Mouse (Mus musculus) CD4-positive, CD25-positive, alpha-beta regulatory T cell (primary cell): ENCODE results near the gene Sprr3. TPM values are rescaled to one million over a fixed set of nuclear protein-coding genes. Genes with fewer than 3 reads are reported as not detected.

Experiments used
- polyA plus RNA-seq: library from polyadenylated mRNA; unstranded; fragments of 100-300 nt; shearing (Covaris generic); gene quantifications from one replicate; pipeline ENCODE4 v1.2.1, GENCODE M21; 2017

Gene Sprr3
- polyA plus RNA-seq = not detected

DNA sequence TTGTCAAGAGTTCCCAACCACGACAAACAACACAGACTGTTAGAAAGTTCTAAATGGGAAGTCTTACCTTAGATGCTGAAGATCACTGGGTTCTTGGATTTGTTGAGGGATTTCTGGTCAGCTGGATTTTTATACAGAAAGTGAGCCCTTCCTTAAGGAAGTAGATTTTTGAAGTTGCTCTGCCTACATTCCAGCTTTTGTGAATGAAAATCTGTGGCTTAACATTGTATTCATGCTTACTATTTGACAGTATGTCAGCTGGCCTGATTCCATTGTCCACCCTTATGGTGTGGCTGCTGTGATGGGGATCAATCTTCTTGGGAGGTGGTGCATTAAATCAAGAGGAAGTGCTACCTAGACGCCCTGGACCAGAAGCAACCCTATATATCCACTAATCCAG lies at the start of gene Sprr3:
Gene Sprr3, minus strand, starts transcription at position 101 of the 400 bp plus-strand sequence.

DNA sequence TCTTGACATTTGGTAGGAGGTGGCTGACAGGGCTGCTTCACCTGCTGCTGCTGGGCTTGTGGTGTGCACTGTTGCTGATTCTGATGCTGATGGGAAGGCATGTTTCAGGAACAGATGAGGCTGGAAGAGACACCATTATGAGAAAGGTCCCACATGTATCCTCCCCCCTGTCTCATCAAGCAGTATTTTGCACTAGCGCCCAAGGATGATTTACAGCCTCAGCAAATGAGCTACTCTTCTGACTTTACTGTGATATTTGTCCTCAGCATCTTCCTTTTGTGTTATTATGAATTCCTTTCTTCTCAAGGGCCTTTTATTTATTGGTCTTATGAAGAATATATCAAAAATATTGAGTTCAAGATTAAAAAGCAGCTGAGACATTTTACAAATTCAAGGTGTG lies 41.9 kb upstream of the Sprr3 start, which contains the start of gene Sprr4:
Gene Sprr4, minus strand, starts transcription at position 101 of the 400 bp plus-strand sequence.

DNA sequence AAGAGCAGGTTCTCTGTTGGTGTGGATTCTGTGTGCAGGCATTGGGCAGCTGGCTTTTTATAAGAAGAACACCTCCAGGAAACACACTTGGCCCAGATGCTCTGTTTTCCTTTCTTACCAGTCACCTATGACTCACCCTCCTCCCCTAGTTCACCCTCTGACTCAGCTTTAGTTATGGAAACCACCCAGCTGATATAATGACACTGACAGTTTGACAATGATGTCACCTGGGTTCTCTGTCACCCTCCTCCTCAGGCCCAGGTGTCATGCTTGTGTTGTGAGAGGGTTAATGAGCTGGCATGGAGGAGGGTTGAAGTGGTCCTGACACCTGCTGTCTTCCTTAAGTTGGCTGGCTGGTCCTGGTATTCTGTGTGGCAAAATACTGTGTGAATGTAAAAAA lies 27.3 kb upstream of the Sprr3 start, which contains the start of gene Sprr1a:
Gene Sprr1a, minus strand, starts transcription at position 33 of the 400 bp plus-strand sequence.

DNA sequence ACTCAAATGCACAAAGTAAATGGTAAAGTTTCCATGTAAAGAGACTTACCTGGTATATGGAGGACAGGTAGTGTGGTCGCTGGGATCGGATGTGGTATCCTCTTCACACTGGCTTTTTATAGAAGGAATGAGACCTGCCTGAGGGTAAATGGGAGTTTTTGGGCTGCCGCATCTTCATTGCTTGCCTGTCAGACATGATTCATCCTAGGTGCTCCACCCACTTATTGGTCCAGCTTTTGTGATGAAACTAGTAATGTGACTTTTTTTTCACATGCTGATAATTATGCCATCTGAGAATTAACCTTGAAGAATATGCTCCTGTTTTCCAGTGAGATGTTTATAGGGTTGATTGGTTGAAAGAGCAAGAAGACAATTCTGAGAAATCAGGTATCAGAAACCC lies 19.8 kb downstream of the Sprr3 start, which contains the start of gene Sprr1b:
Gene Sprr1b, minus strand, starts transcription at position 101 of the 400 bp plus-strand sequence.

GRCm38 (mm10) chr3:92432282-92432681 lies 26.2 kb downstream of the Sprr3 start, which contains the start of gene Sprr2k:
Gene Sprr2k, plus strand, starts transcription at chr3:92432582.

DNA sequence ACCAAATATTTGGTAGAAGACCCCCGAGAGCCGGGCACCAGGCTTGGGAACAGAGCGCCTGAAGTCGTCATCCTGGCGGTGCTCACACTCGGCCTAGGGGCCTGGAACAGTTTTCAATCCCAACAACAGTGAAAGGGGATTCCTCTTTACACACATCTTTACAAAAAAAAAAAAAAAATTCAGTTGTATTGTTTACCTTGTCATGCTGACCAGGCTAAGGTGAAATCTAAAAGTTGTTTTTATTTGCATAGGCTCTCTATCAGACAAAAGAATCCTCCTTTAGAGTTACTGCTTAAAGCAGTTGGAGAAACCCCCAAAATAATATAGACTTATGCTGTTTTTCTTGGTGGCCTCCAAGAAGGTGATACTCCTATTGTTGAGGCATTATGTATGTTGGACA lies 29.2 kb downstream of the Sprr3 start, which contains the start of gene Gm9774:
Gene Gm9774, minus strand, starts transcription at position 101 of the 400 bp plus-strand sequence.

GRCm38 (mm10) chr3:92417782-92418181 lies 40.7 kb downstream of the Sprr3 start, which contains the start of gene Sprr2j-ps:
Gene Sprr2j-ps, plus strand, starts transcription at chr3:92418082.

DNA sequence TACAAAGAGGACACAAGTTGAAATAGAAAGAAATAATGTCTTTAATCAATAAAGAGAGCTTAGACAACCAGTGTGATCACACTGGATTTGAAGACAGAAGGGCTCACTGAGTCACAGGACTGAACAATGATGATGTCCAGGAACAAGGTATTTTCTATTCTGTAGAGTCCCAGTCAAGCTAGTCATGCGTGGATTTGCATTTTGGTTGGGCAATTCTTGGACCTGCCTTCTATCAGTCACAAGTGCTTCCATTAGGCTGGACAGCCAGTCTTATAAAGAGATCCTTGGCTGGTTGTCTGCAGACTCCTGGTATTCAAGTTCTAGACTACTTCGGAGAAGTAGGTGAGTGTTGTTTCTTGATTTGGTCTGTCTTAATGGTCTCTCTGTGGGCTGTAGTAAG lies 50.8 kb downstream of the Sprr3 start, which contains the start of gene Sprr2i:
Gene Sprr2i, plus strand, starts transcription at position 301 of the 400 bp plus-strand sequence.

Other genes with a start within 250 kb of the Sprr3 start
- gene Sprr2a1, start 242.9 kb downstream of the Sprr3 start, polyA plus RNA-seq = not detected
- not detected for gene Sprr2a2, start 242.8 kb downstream of the Sprr3 start, polyA plus RNA-seq
- gene Sprr2a3, start 173.3 kb downstream of the Sprr3 start, polyA plus RNA-seq = not detected
- not detected for gene Sprr2b, start 142.1 kb downstream of the Sprr3 start, polyA plus RNA-seq
- not detected for gene Sprr2d, start 119.6 kb downstream of the Sprr3 start, polyA plus RNA-seq
- gene Sprr2e, start 106.6 kb downstream of the Sprr3 start, polyA plus RNA-seq = not detected
- not detected for gene Sprr2f, start 93.5 kb downstream of the Sprr3 start, polyA plus RNA-seq
- gene Sprr2h, start 73.0 kb downstream of the Sprr3 start, polyA plus RNA-seq = not detected
- gene Sprr2i, start 50.7 kb downstream of the Sprr3 start, polyA plus RNA-seq = not detected
- not detected for gene Sprr2j-ps, start 40.6 kb downstream of the Sprr3 start, polyA plus RNA-seq
- 24.6 TPM for gene Gm9774, start 29.3 kb downstream of the Sprr3 start, polyA plus RNA-seq
- gene Sprr2k, start 26.1 kb downstream of the Sprr3 start, polyA plus RNA-seq = not detected
- not detected for gene Sprr1b, start 19.9 kb downstream of the Sprr3 start, polyA plus RNA-seq
- not detected for gene Sprr1a, start 27.2 kb upstream of the Sprr3 start, polyA plus RNA-seq
- gene Sprr4, start 41.8 kb upstream of the Sprr3 start, polyA plus RNA-seq = not detected
- not detected for gene 2310046K23Rik, start 75.8 kb upstream of the Sprr3 start, polyA plus RNA-seq
- gene Ivl, start 115.0 kb upstream of the Sprr3 start, polyA plus RNA-seq = not detected
- gene Smcp, start 130.3 kb upstream of the Sprr3 start, polyA plus RNA-seq = not detected
- not detected for gene 2210017I01Rik, start 148.8 kb upstream of the Sprr3 start, polyA plus RNA-seq
- gene Lce6a, start 162.9 kb upstream of the Sprr3 start, polyA plus RNA-seq = not detected
- gene Lce1a1, start 189.6 kb upstream of the Sprr3 start, polyA plus RNA-seq = not detected
- not detected for gene Lce1b, start 198.2 kb upstream of the Sprr3 start, polyA plus RNA-seq
- gene Lce1a2, start 211.6 kb upstream of the Sprr3 start, polyA plus RNA-seq = not detected
- not detected for gene Lce1c, start 220.5 kb upstream of the Sprr3 start, polyA plus RNA-seq
- gene Lce1d, start 228.5 kb upstream of the Sprr3 start, polyA plus RNA-seq = not detected